Mouse (Mus musculus) kidney, postnatal 0 days (tissue): ENCODE results near the gene Txlna. TPM values are rescaled to one million over a fixed set of nuclear protein-coding genes. Genes with fewer than 3 reads are reported as not detected.
A peak's percentile ranks its signal among the peaks of the same experiment; 100 is the strongest.

Experiments
- ATAC-seq: fragments of 200-750 bp; cut with Nextera tagmentation; replicated peaks from 2 replicates; pipeline ENCODE4 v1.8.0; 2017; ENCODE audit warnings: low read depth, moderate number of reproducible peaks, moderate TSS enrichment, moderate library complexity; ENCODE audit not compliant: low FRiP score
- DNase-seq: peaks from one replicate; pipeline ENCODE4 v3.0.0-alpha.2; 2016; ENCODE audit warnings: low spot score
- H3K27ac ChIP-seq: fragments of 300-500 bp; sonication (generic); 2 replicates; pipeline ENCODE4 v1.5.1; 2014; ENCODE audit warnings: mild to moderate bottlenecking
- H3K27me3 ChIP-seq: fragments of 300-500 bp; sonication (generic); 2 replicates; pipeline ENCODE4 v1.6.1; 2014; ENCODE audit warnings: low read length, mixed read lengths; ENCODE audit not compliant: insufficient read depth
- H3K36me3 ChIP-seq: fragments of 300-500 bp; sonication (generic); 2 replicates; pipeline ENCODE4 v1.6.1; 2014; ENCODE audit warnings: low read length, mixed read lengths; ENCODE audit not compliant: insufficient read depth
- H3K4me1 ChIP-seq: fragments of 300-500 bp; sonication (generic); replicated peaks from 2 replicates; pipeline ENCODE4 v1.6.1; 2014; ENCODE audit warnings: antibody characterized with exemption, low read length, mixed read lengths; ENCODE audit not compliant: insufficient read depth
- H3K4me2 ChIP-seq: fragments of 300-500 bp; sonication (generic); 2 replicates; pipeline ENCODE4 v1.6.1; 2014; ENCODE audit warnings: mild to moderate bottlenecking, low read length, moderate library complexity, mixed read lengths
- H3K4me3 ChIP-seq: fragments of 300-500 bp; sonication (generic); replicated peaks from 2 replicates; pipeline ENCODE4 v1.5.1; 2014; ENCODE audit warnings: low read depth, low read length
- H3K9ac ChIP-seq: fragments of 300-500 bp; sonication (generic); 2 replicates; pipeline ENCODE4 v1.6.1; 2014; ENCODE audit warnings: low read depth, low read length
- H3K9me3 ChIP-seq: fragments of 300-500 bp; sonication (generic); replicated peaks from 2 replicates; pipeline ENCODE4 v1.6.1; 2016; ENCODE audit warnings: low read length, inconsistent platforms, mixed read lengths
- CTCF ChIP-seq: IDR thresholded peaks from 2 replicates; pipeline ENCODE4 v1.5.1; 2016; ENCODE audit warnings: antibody characterized with exemption, low read depth, mild to moderate bottlenecking, moderate library complexity
- WGBS: fragments of 180-500 bp; shearing (Covaris S2); extraction: QIAGEN DNeasy Blood & Tissue Kit; methylation state at CpG from one replicate; pipeline ENCODE4 v1.1.7; 2014; 5-methylcytosine and 5-hydroxymethylcytosine counted together
- polyA plus RNA-seq: library from polyadenylated mRNA; unstranded; fragments of >200 nt; fragmentation: Nextera tagmentation; extraction: Ambion mirVana; gene quantifications from 2 replicates; pipeline ENCODE4 v1.2.1, GENCODE M21; 2015

The Txlna gene
- polyA plus RNA-seq, 1 experiment from 2014 or later, result 42.9 TPM

GRCm38 (mm10) chr4:129618786-129619691, 21.8 kb downstream of the Txlna start, which contains the start of gene Iqcc:
Gene Iqcc, minus strand, starts transcription at chr4:129619099.
- H3K27me3 ChIP-seq, result no peaks in the 10 kb centered on the region
- WGBS, result 3% methylated on average over 43 of the region's 44 CpGs
- H3K27ac ChIP-seq, result peak within 1 kb of the TSS; percentile 82
- peak within 1 kb of the TSS; percentile 79 for H3K4me2 ChIP-seq
- H3K36me3 ChIP-seq, result 0 out of 2 replicates have a peak, but pooled peaks cover 7% of the 10 kb centered on the region
- ATAC-seq, result peak; percentile 87
- H3K9ac ChIP-seq, result peak within 1 kb of the TSS; percentile 74
- H3K4me1 ChIP-seq, result peaks cover 22% of the 10 kb centered on the region
- peak; percentile 96 for DNase-seq
- TF ChIP-seq CTCF, result peak; percentile 21; the same call in 1 of the 2 replicates
- H3K4me3 ChIP-seq, result peak within 1 kb of the TSS; percentile 55
- H3K9me3 ChIP-seq, result no peaks in the 10 kb centered on the region

- ATAC-seq, result no peak
- H3K36me3 ChIP-seq, result 0 out of 2 replicates have a peak, but pooled peaks cover 7% of the 10 kb centered on the region
- peak overlapping the region; percentile 55; the same call in 1 of the 2 replicates for H3K4me3 ChIP-seq
- no peaks in the 10 kb centered on the region for H3K9me3 ChIP-seq
- peaks cover 19% of the 10 kb centered on the region for H3K4me1 ChIP-seq
- WGBS, result 98% methylated on average over 5 of the region's 5 CpGs
- H3K27ac ChIP-seq, result peak overlapping the region; percentile 82; the same call in 1 of the 2 replicates
- H3K4me2 ChIP-seq, result peak overlapping the region; percentile 79
- no peaks in the 10 kb centered on the region for H3K27me3 ChIP-seq
- TF ChIP-seq CTCF, result no peak
- DNase-seq, result no peak
- peak overlapping the region; percentile 74; the same call in 1 of the 2 replicates for H3K9ac ChIP-seq
Observed at GRCm38 (mm10) chr4:129618031-129618430, 22.8 kb downstream of the Txlna start.

- WGBS, result 80% methylated on average over 7 of the region's 7 CpGs
Observed at GRCm38 (mm10) chr4:129617121-129617641, 23.7 kb downstream of the Txlna start.

GRCm38 (mm10) chr4:129616631-129617030, 24.2 kb downstream of the Txlna start:
- WGBS, result 93% methylated on average over 3 of the region's 3 CpGs
- H3K9me3 ChIP-seq, result no peaks in the 10 kb centered on the region

More at GRCm38 (mm10) chr4:129617121-129617641, 23.7 kb downstream of the Txlna start:
- Histone ChIP-seq H3K4me1 (peaks cover 11% of the 10 kb centered on the region), H3K4me2 (no peak overlapping the region), H3K9me3 (no peaks in the 10 kb centered on the region), H3K9ac (no peak overlapping the region), H3K27me3 (no peaks in the 10 kb centered on the region), H3K4me3 (no peak overlapping the region), H3K36me3 (0 out of 2 replicates have a peak, but pooled peaks cover 7% of the 10 kb centered on the region), H3K27ac (no peak overlapping the region)
- no peak for ATAC-seq
- no peak for DNase-seq
- no peak for TF ChIP-seq CTCF

GRCm38 (mm10) chr4:129615801-129616290, 25.0 kb downstream of the Txlna start:
- peaks cover 9% of the 10 kb centered on the region for H3K4me1 ChIP-seq
- no peak overlapping the region for H3K27ac ChIP-seq
- H3K9me3 ChIP-seq, result no peaks in the 10 kb centered on the region
- no peak for DNase-seq
- H3K4me3 ChIP-seq, result no peak overlapping the region
- H3K27me3 ChIP-seq, result no peaks in the 10 kb centered on the region
- 0 out of 2 replicates have a peak, but pooled peaks cover 7% of the 10 kb centered on the region for H3K36me3 ChIP-seq
- no peak overlapping the region for H3K4me2 ChIP-seq
- no peak for ATAC-seq
- 85% methylated on average over 9 of the region's 9 CpGs for WGBS
- TF ChIP-seq CTCF, result no peak
- no peak overlapping the region for H3K9ac ChIP-seq

More at GRCm38 (mm10) chr4:129616631-129617030, 24.2 kb downstream of the Txlna start:
- Histone ChIP-seq H3K27me3 (no peaks in the 10 kb centered on the region), H3K36me3 (0 out of 2 replicates have a peak, but pooled peaks cover 7% of the 10 kb centered on the region), H3K9ac (no peak overlapping the region), H3K27ac (no peak overlapping the region), H3K4me1 (peaks cover 9% of the 10 kb centered on the region), H3K4me3 (no peak overlapping the region), H3K4me2 (no peak overlapping the region)
- ATAC-seq, result no peak
- DNase-seq, result no peak
- TF ChIP-seq CTCF, result no peak

GRCm38 (mm10) chr4:129614093-129614492, 26.8 kb downstream of the Txlna start, which contains the start of gene Dcdc2b:
Gene Dcdc2b, minus strand, starts transcription at chr4:129614257.
- Histone ChIP-seq H3K9me3 (no peaks in the 10 kb centered on the region), H3K27ac (no peak within 1 kb of the TSS), H3K27me3 (no peaks in the 10 kb centered on the region), H3K4me1 (peaks cover 9% of the 10 kb centered on the region), H3K36me3 (0 out of 2 replicates have a peak, but pooled peaks cover 8% of the 10 kb centered on the region), H3K9ac (no peak within 1 kb of the TSS), H3K4me2 (no peak within 1 kb of the TSS), H3K4me3 (no peak within 1 kb of the TSS)
- TF ChIP-seq CTCF, result no peak
- WGBS, result 84% methylated on average over 6 of the region's 6 CpGs
- no peak for DNase-seq
- ATAC-seq, result no peak
